In the genomic region with DNA sequence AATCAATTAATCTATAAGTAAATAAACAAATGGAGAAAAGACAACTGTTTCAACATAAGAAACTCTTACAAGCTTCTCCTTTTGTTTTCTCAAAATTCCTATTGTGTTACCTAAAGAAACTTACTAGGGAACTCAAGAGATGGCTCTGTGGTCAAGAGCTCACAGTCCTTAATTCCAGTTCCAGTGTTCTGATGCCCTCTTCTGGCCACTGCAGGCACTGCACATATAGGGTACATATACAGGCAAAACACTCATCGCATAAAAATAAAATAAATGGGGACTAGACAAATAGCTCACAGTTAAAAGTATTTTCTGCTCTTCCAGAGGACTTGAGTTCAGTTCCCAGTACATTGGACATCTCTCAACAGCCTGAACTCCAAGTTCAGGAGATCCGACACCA, we compare ENCODE assay signal across 8 mouse cellular contexts. TPM values are rescaled to one million over a fixed set of nuclear protein-coding genes. Genes with fewer than 3 reads are reported as not detected.
DNase-seq lines count a peak whose midpoint lies in the region; ATAC-seq and TF ChIP-seq lines count a peak whose summit lies in the region.

No protein-coding gene starts in this region.

- WGBS in forebrain, postnatal 0 days = 70% methylated on average over 2 of the region's 2 CpGs
- 69% methylated on average over 2 of the region's 2 CpGs for WGBS in forebrain, embryonic 15.5 days

- H3K4me3 ChIP-seq in forebrain, postnatal 0 days (ENCODE audit: low read depth, low read length) = no peak overlapping the region
- no peak overlapping the region for H3K4me3 ChIP-seq in forebrain, embryonic 15.5 days

- no peaks in the 10 kb centered on the region for H3K27me3 ChIP-seq in forebrain, postnatal 0 days (ENCODE audit: insufficient read depth, low read length)
- H3K27me3 ChIP-seq in forebrain, embryonic 15.5 days = no peaks in the 10 kb centered on the region

- DNase-seq in forebrain, postnatal 0 days = no peak
- DNase-seq in right cerebral cortex, postnatal 4 days = peak; percentile 33
- no peak for DNase-seq in right cerebral cortex, postnatal 25 days
- DNase-seq in lung, postnatal 36 days = peak; percentile 76
- DNase-seq in frontal cortex, postnatal 36 days (ENCODE audit: low spot score in 2 of 2) = no peak
- DNase-seq in ovary, postnatal 10 days (ENCODE audit: low spot score) = no peak

- peak; percentile 64 for TF ChIP-seq CTCF in forebrain, postnatal 0 days (IDR thresholded peaks at IDR 0.05; ENCODE audit: low read depth)

- no peak overlapping the region for H3K9ac ChIP-seq in forebrain, postnatal 0 days
- H3K9ac ChIP-seq in forebrain, embryonic 15.5 days (replicated peaks) = no peak overlapping the region

- H3K4me1 ChIP-seq in forebrain, postnatal 0 days (ENCODE audit: insufficient read depth) = peaks cover 7% of the 10 kb centered on the region; the same call in 1 of the 2 replicates
- H3K4me1 ChIP-seq in forebrain, embryonic 15.5 days = peaks cover 12% of the 10 kb centered on the region

- no peak overlapping the region for H3K27ac ChIP-seq in forebrain, postnatal 0 days (ENCODE audit: low read depth, low read length)
- H3K27ac ChIP-seq in forebrain, embryonic 15.5 days (replicated peaks) = no peak overlapping the region

- H3K36me3 ChIP-seq in forebrain, postnatal 0 days (ENCODE audit: insufficient read depth) = peaks cover 21% of the 10 kb centered on the region
- H3K36me3 ChIP-seq in forebrain, embryonic 15.5 days = peaks cover 11% of the 10 kb centered on the region

- H3K9me3 ChIP-seq in forebrain, postnatal 0 days (ENCODE audit: low read length) = no peaks in the 10 kb centered on the region
- H3K9me3 ChIP-seq in forebrain, embryonic 15.5 days = no peaks in the 10 kb centered on the region

- ATAC-seq in forebrain, postnatal 0 days = no peak
- ATAC-seq in forebrain, embryonic 15.5 days (replicated peaks) = no peak
- ATAC-seq in common myeloid progenitor, adult 5-6 weeks (replicated peaks; ENCODE audit: low read depth, poor library complexity, severe bottlenecking) = peak; percentile 37; the same call in 1 of the 2 replicates

- H3K4me2 ChIP-seq in forebrain, postnatal 0 days (ENCODE audit: low read depth) = no peak overlapping the region
- H3K4me2 ChIP-seq in forebrain, embryonic 15.5 days (replicated peaks) = no peak overlapping the region

RNA-seq across cellular contexts. Expression of gene Nifk, which starts 0.9 kb away (rescaled TPM):
- total RNA-seq in forebrain, postnatal 0 days (2014; rRNA removed) = 56.1 and 73.1 TPM in 2 replicates
- 84.2 and 97.4 TPM in 2 replicates for polyA plus RNA-seq in forebrain, postnatal 0 days (2015; fragmentation: Nextera tagmentation; extraction: Ambion mirVana)
- polyA plus RNA-seq in forebrain, embryonic 15.5 days (2015; fragmentation: Nextera tagmentation; extraction: Ambion mirVana) = 71.8 and 73.4 TPM in 2 replicates
- total RNA-seq in common myeloid progenitor, adult 5-6 weeks (2017) = 127 and 146 TPM in 2 replicates

RNA-seq across cellular contexts. Expression of gene Tsn, which starts 9.2 kb away (rescaled TPM):
- 119 and 222 TPM in 2 replicates for total RNA-seq in forebrain, postnatal 0 days (2014; rRNA removed)
- polyA plus RNA-seq in forebrain, postnatal 0 days (2015; fragmentation: Nextera tagmentation; extraction: Ambion mirVana) = 557 and 599 TPM in 2 replicates
- 499 and 509 TPM in 2 replicates for polyA plus RNA-seq in forebrain, embryonic 15.5 days (2015; fragmentation: Nextera tagmentation; extraction: Ambion mirVana)
- total RNA-seq in common myeloid progenitor, adult 5-6 weeks (2017) = 77.2 and 98.8 TPM in 2 replicates

Comparison
In these comparisons a context has a peak if more than half of its experiments do, and no peak if none do; other contexts are left out.
1. DNase-seq: peak in right cerebral cortex, postnatal 4 days (single experiment) and lung, postnatal 36 days (single experiment); none in forebrain, postnatal 0 days (single experiment), right cerebral cortex, postnatal 25 days (single experiment), frontal cortex, postnatal 36 days (0 of 2) and ovary, postnatal 10 days (single experiment).